Mouse (Mus musculus) lung, adult 18-20 months (tissue): ENCODE measurements at regions not wholly inside any gene's neighbourhood (a gene's known extent, or its start where the extent isn't known, plus 50 kb on each side); places are given as distances from the start of the nearest gene placed in this dataset.

Source experiments
- DNase-seq, 2 experiments: peaks; one replicate each; pipeline ENCODE4 v3.0.0; 2022; ENCODE audit warnings: mixed read lengths in 2 of 2

DNA sequence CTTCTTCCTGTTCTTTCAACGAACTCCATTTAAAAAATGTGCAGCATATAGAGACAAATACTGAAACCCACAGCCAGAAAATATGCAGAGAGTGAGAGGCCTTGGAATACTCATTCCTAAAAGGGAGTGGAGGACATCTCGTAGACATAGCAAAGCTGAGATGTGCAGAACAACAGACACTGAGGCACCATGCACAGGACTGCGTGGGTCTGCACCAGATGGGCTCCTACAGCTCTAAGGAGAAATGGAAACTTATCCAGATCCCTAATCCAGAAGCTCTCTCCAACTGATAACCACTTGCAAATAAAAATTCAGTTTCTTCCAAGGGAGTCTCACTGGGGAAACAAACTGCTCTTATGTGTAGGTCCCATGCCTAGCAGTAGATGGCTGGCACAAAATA lies 101.6 kb downstream of the Slc25a24 start:
- no peak for DNase-seq

DNA sequence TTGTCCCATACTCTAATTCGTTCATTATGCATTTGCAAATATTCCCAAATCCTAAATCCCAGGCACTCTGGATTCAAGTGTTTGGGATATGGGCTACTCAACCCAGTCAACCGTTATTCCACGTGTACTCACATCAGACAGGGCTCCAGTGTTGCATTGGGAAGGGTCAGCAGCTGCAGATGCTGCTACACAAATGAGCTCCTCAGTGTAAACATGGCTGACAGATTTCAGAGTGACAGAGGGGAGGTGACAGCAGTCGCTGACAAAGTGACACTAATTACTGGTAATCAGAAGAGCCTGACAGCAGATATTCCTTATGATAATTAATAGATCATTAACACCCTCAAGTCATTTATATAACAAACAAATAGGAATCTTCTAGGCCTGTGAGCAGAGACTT lies 106.2 kb upstream of the Vav3 start:
- no peak for DNase-seq

DNA sequence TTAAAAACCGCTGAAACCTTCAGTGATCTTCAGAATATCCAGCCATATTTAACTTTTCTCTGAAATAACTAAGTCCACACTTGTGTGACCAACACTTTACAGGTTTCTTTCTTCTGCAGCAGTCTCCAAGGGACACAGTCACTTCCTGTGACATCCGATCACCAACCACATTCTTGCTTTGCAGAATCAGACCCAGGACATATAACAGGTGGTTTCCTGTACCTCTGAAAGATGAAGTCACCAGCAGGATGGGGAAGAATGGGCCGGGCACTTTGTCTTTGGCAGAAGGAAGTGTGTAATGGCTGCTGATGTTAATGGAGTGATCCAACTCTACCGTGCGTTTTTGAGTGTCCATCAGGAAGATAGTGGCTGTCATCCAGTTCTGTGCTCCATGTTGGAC lies 103.5 kb upstream of the Vav3 start:
- DNase-seq: no peak

DNA sequence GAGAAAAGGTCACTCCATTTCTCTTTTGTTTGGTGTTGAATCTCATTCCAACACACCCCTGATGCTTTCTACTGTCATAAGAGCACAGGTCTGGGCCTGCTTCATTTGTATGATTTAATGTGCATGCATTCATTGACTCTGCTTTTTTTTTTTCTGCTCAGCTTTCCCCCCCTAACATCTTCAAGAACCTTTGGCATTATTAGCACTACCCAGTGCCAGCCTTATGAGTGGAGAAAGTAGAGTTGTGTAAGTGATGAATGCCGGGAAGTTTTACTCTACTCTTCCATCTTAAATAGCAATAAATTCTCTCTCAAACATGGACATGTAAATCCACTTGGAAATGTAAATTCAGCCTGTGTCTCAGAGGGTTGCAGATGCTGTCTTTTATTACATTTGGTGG lies 97.0 kb upstream of the Vav3 start:
- DNase-seq: no peak

DNA sequence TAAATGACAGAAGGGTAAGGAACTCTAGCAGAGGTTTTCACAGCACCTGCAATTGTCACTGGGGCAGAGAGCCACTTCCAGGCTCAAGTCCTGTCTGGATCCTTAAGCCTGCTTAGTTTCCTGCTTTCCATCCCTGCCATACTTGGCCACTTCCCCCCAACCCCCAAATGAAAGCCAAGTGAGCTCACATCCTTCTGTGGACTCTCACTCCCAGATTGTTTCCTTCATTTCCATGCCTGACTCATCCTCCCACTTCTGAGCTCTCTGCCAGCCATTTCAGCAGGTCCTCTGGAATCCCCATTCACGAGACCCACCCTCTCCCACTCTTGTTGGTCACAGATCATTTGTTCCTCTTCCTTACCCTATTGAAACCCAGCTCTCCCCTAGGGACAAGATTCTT lies 91.7 kb upstream of the Vav3 start:
- DNase-seq: no peak

DNA sequence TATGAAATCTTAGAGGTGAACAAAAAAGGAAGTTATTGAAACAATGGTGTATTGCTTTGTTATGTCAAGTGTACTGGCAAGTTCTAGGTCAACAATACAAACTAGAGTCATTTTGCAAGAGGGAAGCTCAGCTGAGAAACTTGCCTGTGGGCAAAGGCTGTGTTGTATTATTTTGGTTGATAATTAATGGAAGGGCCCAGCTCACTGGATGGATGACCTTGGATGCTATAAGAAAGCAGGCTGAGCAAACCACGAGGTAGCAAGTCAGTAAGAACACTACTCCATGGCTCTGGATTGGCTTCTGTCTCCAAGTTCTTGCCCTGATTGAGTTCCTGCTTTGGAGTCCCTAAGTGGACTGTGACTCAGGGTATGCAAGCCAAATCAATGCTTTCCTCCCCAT lies 91.1 kb upstream of the Vav3 start:
- no peak for DNase-seq

DNA sequence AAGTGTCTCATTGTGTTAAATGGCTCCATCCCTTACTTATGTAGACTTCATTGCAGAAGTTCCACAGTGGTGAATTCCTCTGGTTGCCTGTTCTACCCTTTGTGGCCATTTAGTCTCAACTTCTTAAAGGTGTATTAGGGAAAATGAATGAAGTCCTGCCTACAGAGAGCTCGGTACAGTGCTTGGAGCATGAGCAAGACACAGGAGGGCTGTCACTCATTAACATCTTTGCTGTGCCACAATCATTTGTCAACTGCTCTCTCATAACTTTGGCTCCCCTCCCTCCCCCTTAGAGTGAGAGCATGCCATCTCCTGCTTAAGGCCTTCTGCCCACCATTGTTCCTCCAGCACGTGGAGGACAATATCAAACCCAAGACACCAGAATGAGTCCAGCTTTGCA lies 90.5 kb upstream of the Vav3 start:
- no peak for DNase-seq

DNA sequence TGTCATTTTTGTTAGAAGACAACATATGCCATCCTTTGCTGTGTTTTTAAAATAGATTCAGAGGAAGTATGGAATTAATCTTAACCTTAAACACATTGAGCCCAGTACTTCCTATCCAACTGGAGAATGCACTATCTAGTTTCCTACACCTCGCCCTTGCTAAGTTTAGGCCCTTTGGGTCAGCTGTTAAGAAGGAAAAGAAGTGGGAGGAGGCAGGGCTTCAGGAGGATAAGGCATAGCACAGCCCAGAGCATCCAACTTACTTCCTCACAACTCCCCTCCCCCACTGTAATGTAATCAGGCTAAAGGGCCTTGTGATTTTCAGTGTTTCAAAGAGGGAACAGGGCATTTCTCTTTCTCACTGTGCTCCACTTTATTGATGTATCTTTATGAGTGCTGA lies 88.7 kb upstream of the Vav3 start:
- DNase-seq: peak in 1 of 2 experiments; percentile 14

DNA sequence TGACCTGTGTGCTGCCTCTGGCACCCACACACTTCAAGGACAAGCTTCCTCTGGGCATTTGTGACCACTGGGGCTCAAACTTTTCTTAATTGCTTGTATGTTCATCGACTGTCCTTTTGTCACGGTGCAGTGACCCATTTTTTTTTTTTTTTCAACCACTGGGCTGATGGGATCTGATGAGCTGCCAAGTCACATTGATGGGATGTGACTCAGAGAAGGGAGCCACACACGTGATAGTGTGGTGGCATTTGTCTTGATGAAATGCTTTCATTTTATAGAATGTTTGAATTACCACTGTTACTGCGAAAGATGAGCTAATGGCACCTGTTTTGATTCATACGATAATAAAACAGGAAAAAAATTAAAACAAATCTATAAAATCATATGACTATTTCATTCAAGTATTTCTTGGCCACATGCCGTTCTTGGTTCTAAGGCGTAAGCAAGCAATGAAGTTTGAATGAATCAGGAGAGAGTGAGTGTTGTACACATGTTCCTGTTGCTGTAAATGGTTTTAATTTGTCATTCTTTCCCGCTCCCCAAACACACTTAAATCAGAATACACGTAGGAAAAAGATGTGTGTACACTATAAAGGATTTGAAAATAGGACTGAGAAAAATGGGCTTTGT lies 86.3 kb upstream of the Vav3 start:
- DNase-seq: no peak

DNA sequence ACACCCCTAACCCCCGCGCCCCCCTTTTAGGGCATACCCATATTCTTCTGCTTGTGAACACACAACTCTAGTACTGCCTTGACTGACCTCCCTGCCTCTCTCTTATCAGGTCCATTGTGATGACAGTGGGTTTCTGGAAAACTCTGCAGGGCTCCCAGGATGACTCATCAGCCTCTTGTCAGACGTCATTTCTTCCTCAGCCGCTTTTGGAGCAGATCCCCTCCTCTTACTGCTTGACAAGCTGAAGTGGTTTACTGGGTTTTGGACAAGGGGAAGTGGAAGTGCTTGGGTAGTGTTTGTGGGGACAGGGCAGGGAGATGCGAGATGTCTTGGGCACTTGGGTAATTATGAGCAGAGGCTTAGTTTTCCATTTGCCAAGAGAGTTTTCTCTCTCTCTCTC lies 85.5 kb upstream of the Vav3 start:
- peak; percentile 42 to 54 for DNase-seq

DNA sequence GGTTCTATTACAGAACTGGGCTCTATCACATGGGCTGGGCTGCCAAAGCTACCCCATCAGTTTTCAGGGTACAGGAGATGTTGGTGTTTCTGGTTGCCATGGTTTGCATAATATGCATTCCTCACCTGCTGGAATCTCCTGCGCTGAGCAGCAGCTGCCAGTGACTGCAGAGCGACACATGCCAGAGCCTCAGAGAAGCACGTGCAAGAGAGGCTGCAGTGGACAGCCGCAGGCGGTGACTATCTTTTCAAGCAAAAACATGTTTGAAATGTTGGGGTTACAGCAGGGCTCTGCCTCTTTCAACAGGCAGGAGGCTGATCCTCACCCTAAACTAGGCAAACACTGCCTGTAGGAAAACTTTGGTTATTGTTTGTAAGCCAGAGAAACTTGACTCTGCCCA lies 83.7 kb upstream of the Vav3 start:
- DNase-seq: no peak

DNA sequence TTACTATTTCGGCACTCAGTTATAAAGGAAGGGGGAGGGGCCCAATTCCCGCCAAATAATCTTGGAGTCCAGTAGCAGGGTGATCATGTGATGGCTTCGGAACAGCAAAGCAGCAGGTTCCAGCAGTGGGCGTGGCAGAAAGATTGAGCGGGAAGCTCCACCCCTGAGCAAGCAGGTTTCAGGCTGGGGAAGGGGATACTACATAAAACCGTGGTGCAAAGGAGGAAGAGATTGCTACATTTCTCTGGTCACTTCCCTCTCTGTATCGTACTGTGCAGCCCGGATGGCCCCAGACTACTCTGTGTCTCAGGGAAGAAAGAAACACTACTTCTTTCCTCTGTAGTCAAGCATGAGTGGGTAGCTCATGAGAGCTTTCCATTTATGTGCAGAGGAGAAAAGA lies 73.5 kb upstream of the Vav3 start:
- peak in 1 of 2 experiments; percentile 20 for DNase-seq

DNA sequence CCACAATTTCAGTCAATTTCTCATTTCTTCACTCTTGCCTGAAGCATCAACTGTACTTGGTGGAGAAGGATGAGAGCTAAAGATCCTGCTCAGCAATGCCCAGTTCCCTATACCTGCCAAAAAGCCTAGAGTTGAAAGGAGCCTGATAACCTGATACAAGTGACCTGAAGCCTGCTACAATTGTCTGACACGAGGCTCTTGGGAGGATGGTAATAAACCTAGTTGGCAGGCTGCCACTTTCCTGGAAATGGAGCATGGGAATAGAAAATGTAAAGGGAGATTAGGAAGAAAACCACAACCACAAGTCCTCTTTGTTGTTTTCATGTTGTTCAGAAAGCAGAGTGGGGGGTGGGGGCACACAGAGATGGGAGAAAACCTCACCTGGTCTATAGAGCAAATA lies 69.7 kb upstream of the Vav3 start:
- DNase-seq: no peak

DNA sequence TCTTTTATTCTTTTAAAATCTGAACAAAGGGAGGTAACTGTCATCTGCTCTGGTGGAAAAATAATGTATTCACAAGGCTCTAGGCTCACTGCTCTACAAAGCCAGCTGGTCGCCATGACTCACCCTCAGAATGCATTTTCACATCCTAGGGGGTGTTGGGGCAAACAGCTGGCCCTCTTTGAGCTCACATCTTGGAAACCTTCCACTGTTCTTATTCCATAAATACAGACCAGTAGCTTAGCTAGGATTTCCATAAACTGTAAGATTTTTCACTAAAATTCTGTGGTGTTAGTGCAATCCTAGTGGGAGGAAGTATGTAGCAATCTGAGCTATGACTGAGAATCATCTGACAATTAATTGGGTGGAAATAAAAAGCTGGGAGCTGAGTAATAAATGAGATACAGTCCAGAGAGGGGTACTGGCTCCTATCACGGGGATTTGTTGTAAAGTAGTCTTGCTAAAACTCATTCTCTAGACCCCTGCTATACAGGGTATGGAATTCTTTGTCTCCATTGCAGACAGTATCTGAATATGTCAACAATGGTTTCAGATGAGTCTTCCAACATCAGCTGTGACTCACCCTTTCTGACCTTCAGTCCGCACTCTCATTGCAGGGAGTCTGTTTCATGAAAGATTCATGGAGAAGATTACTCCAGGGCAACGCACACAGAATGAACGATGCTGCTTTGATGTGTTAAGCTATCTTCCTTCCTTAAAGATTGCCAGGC lies 67.2 kb upstream of the Vav3 start:
- DNase-seq: no peak

DNA sequence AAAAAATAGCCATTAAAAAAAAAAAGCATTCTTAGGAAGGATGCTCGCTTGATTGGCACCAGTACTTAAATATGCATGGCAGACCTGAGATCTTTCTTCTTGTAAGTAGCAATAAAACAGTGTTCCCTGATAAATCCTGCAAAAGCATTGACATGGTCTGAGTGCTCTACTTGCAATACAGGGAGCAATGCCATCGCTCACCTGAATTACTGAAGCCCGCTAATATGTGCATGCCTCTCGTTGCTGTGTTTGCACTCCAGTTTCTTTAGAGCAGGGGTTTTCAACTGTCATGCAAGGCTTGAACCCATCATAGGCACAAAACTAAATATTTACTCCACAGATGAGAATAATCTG lies 66.7 kb upstream of the Vav3 start:
- DNase-seq: no peak

DNA sequence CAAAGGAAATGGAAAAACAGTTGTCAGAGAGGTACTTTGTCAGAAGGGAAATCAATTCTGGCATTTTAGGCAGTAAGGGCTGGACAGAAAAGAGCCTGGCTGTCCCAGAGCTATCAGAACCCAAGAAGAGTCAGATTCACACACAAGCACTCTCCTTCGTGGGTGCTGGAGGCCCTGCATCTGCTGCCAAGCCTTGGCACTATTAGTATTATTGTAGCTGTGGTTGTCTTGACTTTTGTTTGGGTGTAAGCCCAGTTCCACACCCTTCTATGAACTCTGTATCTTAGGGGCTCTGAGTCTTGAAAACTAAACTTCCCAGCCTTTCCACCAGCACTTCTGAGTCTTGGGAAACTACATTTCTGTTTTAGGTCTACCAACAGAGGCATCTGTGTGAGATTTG lies 61.4 kb upstream of the Vav3 start:
- DNase-seq: no peak

DNA sequence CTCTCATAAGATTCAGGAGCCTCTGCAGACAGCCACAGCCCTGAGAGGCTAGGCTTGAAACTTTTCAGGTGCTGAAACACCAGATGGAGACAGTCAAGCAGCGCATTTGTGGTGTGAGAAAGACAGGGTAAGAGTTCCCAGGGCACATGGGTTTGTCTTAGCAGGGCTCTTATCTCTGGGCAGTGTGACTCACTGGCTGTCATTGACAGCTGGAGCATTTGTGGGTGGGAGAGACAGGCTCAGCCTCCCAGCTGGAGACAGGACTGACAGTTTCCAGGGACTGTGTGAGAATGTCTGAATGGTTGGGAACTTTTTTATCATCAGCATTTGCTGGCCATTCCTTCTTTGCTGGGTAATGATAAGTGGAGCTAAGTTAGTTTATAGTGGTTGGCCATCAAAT lies 53.9 kb upstream of the Vav3 start:
- peak in 1 of 2 experiments; percentile 10 for DNase-seq
